Mouse (Mus musculus) erythroblast, adult 5-6 weeks (primary cell): ENCODE measurements around the gene Mapk3. TPM values are rescaled to one million over a fixed set of nuclear protein-coding genes. Genes with fewer than 3 reads are reported as not detected.
A peak's percentile ranks its signal among the peaks of the same experiment; 100 is the strongest.
"Not testable (repeated sequence)": the region's sequence is repeated elsewhere in the genome, so short reads cannot be mapped to it uniquely, and the experiment has no call there.

Experiments
- ATAC-seq: replicated peaks from 2 replicates; pipeline ENCODE4 v1.8.0; 2016; ENCODE audit warnings: moderate number of reproducible peaks, mild to moderate bottlenecking, moderate TSS enrichment, inconsistent platforms; ENCODE audit not compliant: poor library complexity, low FRiP score, severe bottlenecking
- total RNA-seq, 2 experiments: library from RNA; stranded (forward) in 1 of 2; stranded (reverse) in 1 of 2; fragments of 150-400 nt in 1 of 2; fragments of 200-764, 138-1000 nt in 1 of 2; gene quantifications; 2 replicates each; pipeline versions ENCODE4 v1.2.3 to v1.2.4; 2015 to 2017; ENCODE audit warnings: low replicate concordance in 2 of 2

Gene Mapk3
- 46.1 and 51.8 TPM in 2 replicates for total RNA-seq (2015; ENCODE audit: low replicate concordance)
- 10.9 and 19.4 TPM in 2 replicates for total RNA-seq (2017; ENCODE audit: low replicate concordance)

GRCm38 (mm10) chr7:126759050-126759671 is at the start of gene Mapk3:
Gene Mapk3 (plus strand): TSS chr7:126759601.
- peak; percentile 79 for ATAC-seq

- no peak for ATAC-seq
These were observed 49.1 kb upstream of the Mapk3 start for GRCm38 (mm10) chr7:126710266-126710665.

- ATAC-seq: no peak
These were observed 47.5 kb upstream of the Mapk3 start for GRCm38 (mm10) chr7:126711910-126712309.

- ATAC-seq: no peak
These were observed 43.7 kb upstream of the Mapk3 start for GRCm38 (mm10) chr7:126715679-126716078.

GRCm38 (mm10) chr7:126717566-126717965 is 41.8 kb upstream of the Mapk3 start:
- no peak for ATAC-seq

GRCm38 (mm10) chr7:126718787-126719337 is 40.5 kb upstream of the Mapk3 start:
- peak; percentile 69; the same call in 1 of the 2 replicates for ATAC-seq

GRCm38 (mm10) chr7:126721635-126722034 is 37.8 kb upstream of the Mapk3 start:
- no peak for ATAC-seq

- no peak for ATAC-seq
These were observed 34.3 kb upstream of the Mapk3 start for GRCm38 (mm10) chr7:126725077-126725476.

- no peak for ATAC-seq
These were observed 33.7 kb upstream of the Mapk3 start for GRCm38 (mm10) chr7:126725667-126726066.

- ATAC-seq: not testable (repeated sequence)
These were observed 29.1 kb upstream of the Mapk3 start for GRCm38 (mm10) chr7:126730256-126730789.

GRCm38 (mm10) chr7:126736122-126736521 is 23.3 kb upstream of the Mapk3 start:
- ATAC-seq: no peak

- ATAC-seq: no peak
These were observed 19.9 kb upstream of the Mapk3 start for GRCm38 (mm10) chr7:126739551-126739950.

GRCm38 (mm10) chr7:126740132-126740735 is 19.2 kb upstream of the Mapk3 start:
- no peak for ATAC-seq

- ATAC-seq: no peak
These were observed 18.4 kb upstream of the Mapk3 start for GRCm38 (mm10) chr7:126740977-126741376.

- ATAC-seq: no peak
These were observed 17.9 kb upstream of the Mapk3 start for GRCm38 (mm10) chr7:126741452-126741851.

GRCm38 (mm10) chr7:126741964-126742482 is 17.4 kb upstream of the Mapk3 start:
- ATAC-seq: no peak

- no peak for ATAC-seq
These were observed 13.3 kb upstream of the Mapk3 start for GRCm38 (mm10) chr7:126746066-126746465.

GRCm38 (mm10) chr7:126746798-126747197 is 12.6 kb upstream of the Mapk3 start:
- ATAC-seq: no peak

- no peak for ATAC-seq
These were observed 10.6 kb upstream of the Mapk3 start for GRCm38 (mm10) chr7:126748824-126749223.

- ATAC-seq: no peak
These were observed 9.6 kb upstream of the Mapk3 start for GRCm38 (mm10) chr7:126749582-126750343.
